Mouse (Mus musculus) kidney, adult 2 months (tissue): Measurements from ENCODE around the gene BC030870.

Source experiments
- CTCF ChIP-seq: fragments of 200-500 bp; conservative IDR thresholded peaks from 2 replicates; pipeline ENCODE4 v1.5.1; 2011; ENCODE audit warnings: low read depth, mild to moderate bottlenecking, control low read depth, low read length, moderate library complexity, mixed read lengths; ENCODE audit not compliant: insufficient read depth, insufficient read length
- POLR2A ChIP-seq: fragments of 200-500 bp; IDR thresholded peaks from one replicate; pipeline ENCODE4 v1.6.1; 2011; ENCODE audit warnings: low read depth, low read length, control low read depth

DNA sequence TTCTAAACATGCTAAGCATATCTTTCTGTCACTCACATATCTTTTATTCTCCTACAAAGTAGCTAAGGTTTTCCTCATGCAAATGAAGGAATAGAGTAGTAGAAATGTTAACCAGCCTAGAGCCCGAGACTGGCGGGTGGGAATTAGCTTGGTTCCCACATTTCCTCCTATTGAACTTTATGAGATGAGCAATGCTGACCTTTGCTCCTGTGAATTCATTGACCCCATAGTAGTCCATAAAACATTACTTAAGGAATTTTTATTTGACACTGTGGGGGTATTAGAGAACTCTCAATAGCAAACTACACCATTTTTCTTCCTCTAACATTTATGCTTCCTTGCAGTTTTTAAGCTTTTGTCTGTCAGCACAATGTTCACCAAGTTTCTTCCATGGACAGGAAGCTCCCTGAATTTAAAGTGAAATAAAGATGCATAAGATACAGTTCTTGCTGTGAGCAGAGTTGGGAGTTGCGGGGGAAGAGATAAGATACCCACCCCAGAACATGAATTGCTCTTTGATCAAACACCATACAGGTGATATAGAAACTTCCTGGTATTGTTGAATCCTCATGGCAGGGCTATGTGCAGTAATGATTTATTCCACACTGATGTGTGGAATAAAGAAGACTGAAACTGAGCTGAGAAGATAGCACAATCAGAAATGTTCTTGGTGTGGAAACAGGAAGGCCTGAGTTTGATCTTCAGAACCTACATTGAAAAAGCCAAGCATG is 45.5 kb upstream of the BC030870 start:
- TF ChIP-seq CTCF = no peak
- no peak for TF ChIP-seq POLR2A
